31 mouse cellular contexts compared by ENCODE assay signal in genomic region chr3:95343356-95344000, GRCm38 (mm10). TPM values are rescaled to one million over a fixed set of nuclear protein-coding genes. Genes with fewer than 3 reads are reported as not detected.
"Had no signal": no experiment of that assay in that cellular context is flagged by ENCODE, and none has a peak within 500 bp of the region (broad histone marks: within the 10 kb centered on the region; RNA-seq: fewer than 3 reads in every experiment).

No protein-coding gene starts in this region.

RNA-seq across cellular contexts. Expression of gene Anxa9, which starts 36.5 kb away (rescaled TPM):
- total RNA-seq: gastrocnemius, adult 2 months; gastrocnemius, adult 8-10 months had no signal

RNA-seq across cellular contexts. Expression of gene 4930558C23Rik, which starts 59.2 kb away (rescaled TPM):
- total RNA-seq: common myeloid progenitor, adult 5-6 weeks; forebrain, postnatal 0 days; gastrocnemius, adult 2 months; gastrocnemius, postnatal 10 days; gastrocnemius, postnatal 14 days; gastrocnemius, postnatal 25 days; gastrocnemius, postnatal 36 days; gastrocnemius, postnatal 4 days; granulocyte monocyte progenitor cell, adult 5-6 weeks; heart, adult 18-20 months; heart, adult 2 months; heart, adult 8-10 months had no signal
- polyA plus RNA-seq: cortical plate, adult 2 months; embryonic facial prominence, embryonic 10.5 days; embryonic facial prominence, embryonic 11.5 days; embryonic facial prominence, embryonic 12.5 days; embryonic facial prominence, embryonic 13.5 days; embryonic facial prominence, embryonic 14.5 days; erythroblast, embryonic 14.5 days; forebrain, embryonic 10.5 days; forebrain, embryonic 11.5 days; forebrain, embryonic 12.5 days; forebrain, embryonic 13.5 days; forebrain, embryonic 14.5 days; forebrain, embryonic 15.5 days; forebrain, embryonic 16.5 days; forebrain, postnatal 0 days; frontal cortex, adult 2 months; gonadal fat pad, adult 2 months; heart, adult 2 months; heart, embryonic 10.5 days; heart, embryonic 11.5 days had no signal
